Mouse (Mus musculus): ENCODE measurements around the gene Cerk. TPM values are rescaled to one million over a fixed set of nuclear protein-coding genes. Genes with fewer than 3 reads are reported as not detected.
"Not testable (repeated sequence)": the region's sequence is repeated elsewhere in the genome, so short reads cannot be mapped to it uniquely, and the experiment has no call there.

Gene Cerk
- polyA plus RNA-seq, 1 experiment from 2014 or later = 4.1 TPM

DNA sequence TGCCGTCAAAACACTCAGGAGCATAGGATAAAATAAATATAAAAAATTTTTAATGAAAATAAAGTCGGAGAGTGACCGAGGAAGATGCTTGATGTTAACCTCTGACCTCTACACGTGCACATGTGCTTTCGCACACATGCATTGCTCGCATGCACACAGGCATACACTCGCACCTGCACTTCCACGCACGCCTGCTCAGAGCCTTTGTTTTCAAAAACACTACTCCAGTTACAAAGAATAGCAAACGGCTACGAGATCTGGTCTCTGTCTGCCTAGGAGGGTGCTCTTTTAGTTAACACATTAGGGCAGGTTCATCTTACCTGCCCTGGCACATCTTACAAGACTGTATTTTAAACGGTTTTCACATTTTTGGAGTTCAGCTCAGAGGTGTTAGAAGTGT is 14.6 kb downstream of the Cerk start:
- Histone ChIP-seq H3K9ac (no peak overlapping the region), H3K27me3 (no peaks in the 10 kb centered on the region), H3K27ac (replicated peaks) (no peak overlapping the region), H3K9me3 (replicated peaks) (no peaks in the 10 kb centered on the region), H3K4me2 (no peak overlapping the region), H3K4me3 (replicated peaks) (no peak overlapping the region), H3K36me3 (replicated peaks) (no peaks in the 10 kb centered on the region), H3K4me1 (replicated peaks) (peaks cover 22% of the 10 kb centered on the region; the same call in 1 of the 2 replicates)
- WGBS (ENCODE audit: insufficient replicate concordance) = 74% methylated on average over 12 of the region's 12 CpGs
- ATAC-seq (ENCODE audit: insufficient read depth) = no peak

DNA sequence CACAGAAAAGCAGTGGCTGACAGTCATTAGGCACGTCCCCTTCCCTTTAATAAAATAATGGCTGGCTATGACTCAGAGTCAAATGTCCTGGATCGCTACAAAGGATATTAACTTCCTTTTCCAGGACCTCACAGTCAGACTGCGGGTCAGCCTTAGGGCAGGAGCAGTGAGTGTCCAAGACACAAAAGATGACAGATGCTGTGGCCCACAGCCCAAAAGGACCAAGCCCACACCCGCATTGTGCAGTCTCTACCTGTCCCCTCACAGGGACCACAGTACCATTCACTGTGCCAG is 16.2 kb downstream of the Cerk start:
- 60% methylated on average over 4 of the region's 4 CpGs for WGBS (ENCODE audit: insufficient replicate concordance)
- no peak for ATAC-seq (ENCODE audit: insufficient read depth)
- Histone ChIP-seq H3K4me2 (no peak overlapping the region), H3K36me3 (replicated peaks) (no peaks in the 10 kb centered on the region), H3K27ac (replicated peaks) (0 out of 2 replicates have a peak overlapping the region, but pooled peaks have one; percentile 45), H3K4me1 (replicated peaks) (peaks cover 12% of the 10 kb centered on the region; the same call in 1 of the 2 replicates), H3K9me3 (replicated peaks) (no peaks in the 10 kb centered on the region), H3K9ac (no peak overlapping the region), H3K27me3 (no peaks in the 10 kb centered on the region), H3K4me3 (replicated peaks) (no peak overlapping the region)

DNA sequence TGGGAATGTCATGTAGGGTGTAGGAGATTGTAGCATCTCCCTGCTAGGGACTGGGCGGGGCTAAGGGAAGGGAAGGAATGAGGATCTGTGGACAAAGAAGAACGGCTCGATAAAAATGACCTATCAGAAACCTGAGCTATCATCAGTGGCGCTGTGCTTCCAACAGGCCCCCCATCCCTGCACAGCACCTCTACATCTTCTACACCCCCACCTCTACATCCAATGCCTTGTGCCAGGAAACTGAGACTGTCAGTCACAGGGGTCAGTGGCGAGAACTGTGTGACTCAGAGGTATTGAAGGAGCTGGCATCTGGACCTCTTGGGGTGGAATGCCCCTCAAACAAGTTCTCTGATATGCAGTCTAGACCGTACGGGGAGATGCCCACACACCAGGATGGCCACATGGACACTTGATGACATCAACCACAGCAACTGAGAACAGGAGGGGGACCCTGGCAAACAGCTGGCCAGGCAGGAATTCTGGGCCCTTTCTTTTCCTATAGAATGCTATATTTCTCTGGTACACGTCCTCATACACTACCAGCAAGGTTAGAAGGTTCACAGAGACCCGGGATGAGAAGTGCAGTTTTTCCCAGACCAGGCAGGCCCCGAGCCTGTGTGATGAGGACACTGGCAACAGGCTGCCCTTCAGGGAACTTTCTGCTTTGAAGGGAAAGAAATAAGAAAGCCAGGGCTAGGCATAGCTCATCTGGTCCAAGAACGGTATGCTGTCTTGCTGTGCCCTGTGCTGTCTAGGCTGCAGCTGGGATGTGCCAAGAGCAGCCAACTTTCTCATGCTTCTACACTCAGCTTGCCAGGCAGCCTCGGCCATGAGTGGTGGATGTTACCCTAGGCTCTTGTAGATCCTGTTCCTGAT is 16.8 kb downstream of the Cerk start:
- no peaks in the 10 kb centered on the region for H3K27me3 ChIP-seq
- 0 out of 2 replicates have a peak, but pooled peaks cover 10% of the 10 kb centered on the region for H3K4me1 ChIP-seq (replicated peaks)
- no peaks in the 10 kb centered on the region for H3K9me3 ChIP-seq (replicated peaks)
- 57% methylated on average over 12 of the region's 12 CpGs for WGBS (ENCODE audit: insufficient replicate concordance)
- 0 out of 2 replicates have a peak overlapping the region, but pooled peaks have one; percentile 45 for H3K27ac ChIP-seq (replicated peaks)
- no peak overlapping the region for H3K9ac ChIP-seq
- H3K4me2 ChIP-seq = no peak overlapping the region
- ATAC-seq (ENCODE audit: insufficient read depth) = no peak
- no peaks in the 10 kb centered on the region for H3K36me3 ChIP-seq (replicated peaks)
- no peak overlapping the region for H3K4me3 ChIP-seq (replicated peaks)

DNA sequence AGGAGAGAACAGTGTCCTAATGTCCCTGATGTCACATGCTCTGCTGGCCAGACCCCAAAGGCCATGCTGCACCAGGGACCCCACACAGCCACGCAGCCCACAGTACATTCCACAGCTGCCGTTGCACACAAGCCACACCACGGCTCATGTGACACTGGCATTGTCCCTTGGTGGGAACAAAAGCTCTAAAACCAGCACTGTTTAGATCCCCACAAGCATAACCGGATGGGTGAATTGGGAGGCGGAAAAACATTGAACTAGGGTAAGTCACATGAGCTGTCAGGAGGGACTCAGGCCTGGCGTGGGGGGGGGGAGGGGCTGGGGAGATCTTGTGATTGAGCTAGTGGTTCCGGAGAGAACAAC is 17.5 kb downstream of the Cerk start:
- Histone ChIP-seq H3K9ac (no peak overlapping the region), H3K27me3 (no peaks in the 10 kb centered on the region), H3K9me3 (replicated peaks) (no peaks in the 10 kb centered on the region), H3K27ac (replicated peaks) (no peak overlapping the region), H3K4me3 (replicated peaks) (no peak overlapping the region), H3K4me2 (no peak overlapping the region), H3K4me1 (replicated peaks) (0 out of 2 replicates have a peak, but pooled peaks cover 3% of the 10 kb centered on the region), H3K36me3 (replicated peaks) (no peaks in the 10 kb centered on the region)
- peak; percentile 23; the same call in 1 of the 2 replicates for ATAC-seq (ENCODE audit: insufficient read depth)
- WGBS (ENCODE audit: insufficient replicate concordance) = 44% methylated on average over 7 of the region's 7 CpGs

DNA sequence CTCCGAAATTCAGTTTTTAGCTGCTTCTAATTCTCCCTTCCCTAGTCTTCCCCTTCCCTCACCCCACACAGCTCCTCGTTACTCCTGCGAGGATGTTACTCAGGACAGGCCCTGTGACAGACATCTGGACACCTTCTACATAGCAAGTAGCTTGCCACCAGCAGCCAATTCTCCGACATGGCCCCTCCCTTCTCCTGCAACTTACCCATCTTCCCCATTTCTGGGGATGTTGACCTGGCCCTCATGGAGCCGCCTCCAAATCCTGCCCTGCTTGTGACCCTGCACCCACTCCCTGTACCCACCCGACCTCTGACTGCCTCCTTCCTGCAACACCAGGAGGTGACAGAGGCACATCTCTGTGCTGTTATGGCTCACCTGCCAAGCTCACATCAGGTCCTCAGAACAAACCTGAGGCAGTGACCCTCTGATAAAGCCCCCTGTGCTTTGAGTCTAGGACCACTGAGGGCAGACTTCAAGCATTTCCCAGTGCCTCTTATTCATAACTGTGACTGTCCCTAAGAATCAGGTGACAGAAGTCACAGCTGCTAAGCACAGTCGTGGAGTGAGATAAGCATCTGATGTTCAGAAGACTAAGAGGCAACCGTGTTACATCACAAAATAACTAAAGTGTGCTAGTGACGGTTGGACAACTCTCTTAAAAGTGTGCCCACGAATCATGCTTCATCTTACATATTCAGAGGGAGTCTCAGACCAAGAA is 18.0 kb downstream of the Cerk start:
- 48% methylated on average over 10 of the region's 10 CpGs for WGBS (ENCODE audit: insufficient replicate concordance)
- H3K27ac ChIP-seq (replicated peaks) = no peak overlapping the region
- no peaks in the 10 kb centered on the region for H3K27me3 ChIP-seq
- no peak overlapping the region for H3K4me2 ChIP-seq
- H3K4me1 ChIP-seq (replicated peaks) = no peaks in the 10 kb centered on the region
- ATAC-seq (ENCODE audit: insufficient read depth) = no peak
- no peaks in the 10 kb centered on the region for H3K36me3 ChIP-seq (replicated peaks)
- no peaks in the 10 kb centered on the region for H3K9me3 ChIP-seq (replicated peaks)
- H3K4me3 ChIP-seq (replicated peaks) = no peak overlapping the region
- H3K9ac ChIP-seq = no peak overlapping the region

DNA sequence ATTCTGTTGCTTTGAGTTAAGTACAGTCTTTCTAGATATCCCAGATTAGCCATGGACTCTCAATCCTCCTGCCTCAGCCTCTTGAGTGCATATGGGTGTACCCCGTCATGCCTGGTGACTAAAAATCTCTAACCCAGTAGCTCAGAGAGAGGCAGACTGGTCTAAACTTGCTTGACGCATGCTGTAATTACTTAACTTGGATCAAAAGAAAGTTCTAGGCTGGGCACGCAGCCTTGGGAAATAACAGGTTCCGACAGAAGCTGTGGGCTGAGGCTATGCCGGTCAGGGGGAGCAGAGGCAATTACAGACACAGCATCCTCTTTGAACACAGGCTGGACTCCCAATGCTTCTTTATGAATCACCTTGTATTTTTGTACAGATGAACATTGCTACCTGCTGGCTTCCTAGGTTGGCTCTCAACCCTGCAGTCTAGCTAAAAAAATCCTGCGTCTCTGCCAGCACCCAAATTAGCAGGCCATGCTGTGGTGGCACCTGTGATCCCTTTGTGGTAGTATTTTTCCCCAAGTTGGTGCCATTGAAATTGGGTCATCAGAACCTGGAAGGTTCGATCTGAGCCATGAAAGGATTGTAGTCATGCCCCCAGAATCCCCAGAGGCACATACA is 18.8 kb downstream of the Cerk start:
- Histone ChIP-seq H3K9ac (no peak overlapping the region), H3K9me3 (replicated peaks) (no peaks in the 10 kb centered on the region), H3K4me2 (no peak overlapping the region), H3K4me3 (replicated peaks) (no peak overlapping the region), H3K4me1 (replicated peaks) (no peaks in the 10 kb centered on the region), H3K27me3 (no peaks in the 10 kb centered on the region), H3K27ac (replicated peaks) (no peak overlapping the region), H3K36me3 (replicated peaks) (no peaks in the 10 kb centered on the region)
- WGBS (ENCODE audit: insufficient replicate concordance) = 73% methylated on average over 7 of the region's 7 CpGs
- ATAC-seq (ENCODE audit: insufficient read depth) = no peak

DNA sequence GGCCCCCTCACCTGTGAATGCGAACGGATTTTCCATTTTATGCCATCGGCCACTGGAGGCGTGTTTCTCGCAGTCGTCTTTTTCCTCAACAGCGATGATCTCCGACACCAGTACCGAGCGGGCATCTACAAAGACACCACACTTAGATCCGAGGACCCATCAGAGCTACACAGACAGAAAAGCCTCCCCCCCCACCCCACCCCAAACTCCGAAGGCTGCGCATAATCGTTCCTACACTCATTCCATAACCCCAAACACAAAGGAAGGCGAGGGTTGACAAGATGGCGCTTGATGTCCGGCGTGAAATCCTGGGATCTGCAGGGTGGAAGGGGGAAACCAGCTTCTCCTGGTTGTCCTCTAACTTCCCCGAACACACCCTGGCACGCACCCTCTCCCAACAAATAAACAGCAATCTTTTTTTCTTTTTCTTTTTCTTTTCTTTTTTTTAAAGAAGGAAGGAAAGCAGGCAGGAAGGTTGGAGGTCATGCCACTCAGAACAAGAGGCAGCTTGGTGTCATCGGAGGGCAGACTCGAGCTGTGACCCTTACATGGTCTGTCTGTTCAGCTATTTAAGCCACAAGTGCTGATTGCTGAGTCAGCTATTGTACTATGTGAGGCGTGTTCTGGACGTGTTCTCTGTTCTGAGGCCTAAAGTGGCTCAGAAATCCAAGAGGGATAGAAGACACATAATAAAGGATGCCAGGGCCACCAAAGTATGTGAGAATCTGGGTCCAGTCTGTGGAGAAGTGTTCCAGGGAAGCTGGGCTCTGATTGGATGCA is 19.9 kb downstream of the Cerk start:
- no peaks in the 10 kb centered on the region for H3K36me3 ChIP-seq (replicated peaks)
- 80% methylated on average over 24 of the region's 24 CpGs for WGBS (ENCODE audit: insufficient replicate concordance)
- H3K9me3 ChIP-seq (replicated peaks) = no peaks in the 10 kb centered on the region
- no peaks in the 10 kb centered on the region for H3K4me1 ChIP-seq (replicated peaks)
- no peak overlapping the region for H3K9ac ChIP-seq
- no peak overlapping the region for H3K4me3 ChIP-seq (replicated peaks)
- H3K27me3 ChIP-seq = no peaks in the 10 kb centered on the region
- ATAC-seq (ENCODE audit: insufficient read depth) = no peak
- H3K27ac ChIP-seq (replicated peaks) = no peak overlapping the region
- no peak overlapping the region for H3K4me2 ChIP-seq

DNA sequence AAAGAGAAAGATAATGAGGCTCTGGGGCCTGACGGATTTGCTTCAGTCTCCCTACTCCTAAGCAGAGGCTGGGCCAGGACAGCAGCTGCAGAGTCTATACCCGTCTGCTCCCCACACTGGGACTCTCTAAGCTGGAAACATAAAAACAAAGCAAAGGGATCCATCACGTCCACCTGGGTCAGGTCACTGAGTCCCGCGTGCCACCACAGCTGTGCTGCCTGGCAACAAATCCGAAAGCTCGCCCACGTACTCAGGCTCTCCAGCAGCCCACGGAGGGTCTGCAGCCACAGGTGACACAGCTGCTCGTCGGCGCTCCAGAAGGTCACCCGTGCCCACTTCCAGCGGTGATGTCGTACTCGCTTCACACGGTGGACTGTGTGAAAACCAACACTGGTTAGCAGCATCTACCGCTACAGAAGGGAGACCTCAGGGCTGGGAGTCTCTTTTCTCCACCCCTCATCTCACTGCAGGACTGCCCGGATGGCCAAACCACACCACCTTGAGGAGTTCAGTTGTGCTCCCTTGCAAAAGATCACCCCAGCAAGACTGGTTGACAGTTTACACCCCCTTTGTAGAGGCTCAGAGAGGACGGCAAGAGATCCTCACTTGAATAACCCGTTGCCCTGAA is 21.1 kb downstream of the Cerk start:
- no peak overlapping the region for H3K4me2 ChIP-seq
- H3K27ac ChIP-seq (replicated peaks) = no peak overlapping the region
- no peak overlapping the region for H3K9ac ChIP-seq
- no peaks in the 10 kb centered on the region for H3K9me3 ChIP-seq (replicated peaks)
- 73% methylated on average over 21 of the region's 21 CpGs for WGBS (ENCODE audit: insufficient replicate concordance)
- ATAC-seq (ENCODE audit: insufficient read depth) = no peak
- no peaks in the 10 kb centered on the region for H3K36me3 ChIP-seq (replicated peaks)
- H3K4me1 ChIP-seq (replicated peaks) = no peaks in the 10 kb centered on the region
- H3K4me3 ChIP-seq (replicated peaks) = no peak overlapping the region
- H3K27me3 ChIP-seq = no peaks in the 10 kb centered on the region

DNA sequence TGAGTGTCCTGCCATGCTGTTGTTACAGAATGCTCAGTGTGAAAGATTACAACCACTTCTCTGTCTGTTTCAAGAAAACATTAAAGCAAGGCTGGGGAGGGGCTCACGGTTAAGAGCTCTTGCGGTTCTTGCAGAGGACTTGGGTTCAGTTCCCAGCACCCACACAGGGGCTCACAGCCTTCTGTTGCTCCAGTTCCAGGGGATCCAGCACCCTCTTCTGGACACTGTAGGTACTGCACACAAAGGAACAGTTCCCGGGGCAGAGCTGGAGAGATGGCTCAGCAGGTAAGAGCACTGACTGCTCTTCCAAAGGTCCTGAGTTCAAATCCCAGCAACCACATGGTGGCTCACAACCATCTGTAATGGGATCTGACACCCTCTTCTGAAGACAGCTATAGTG is 24.1 kb downstream of the Cerk start:
- not testable (repeated sequence) for H3K36me3 ChIP-seq (replicated peaks); H3K27me3 ChIP-seq; ATAC-seq (ENCODE audit: insufficient read depth); H3K27ac ChIP-seq (replicated peaks); H3K4me3 ChIP-seq (replicated peaks); H3K4me1 ChIP-seq (replicated peaks); H3K4me2 ChIP-seq; H3K9me3 ChIP-seq (replicated peaks); H3K9ac ChIP-seq
- 91% methylated on average over 3 of the region's 3 CpGs for WGBS (ENCODE audit: insufficient replicate concordance)

DNA sequence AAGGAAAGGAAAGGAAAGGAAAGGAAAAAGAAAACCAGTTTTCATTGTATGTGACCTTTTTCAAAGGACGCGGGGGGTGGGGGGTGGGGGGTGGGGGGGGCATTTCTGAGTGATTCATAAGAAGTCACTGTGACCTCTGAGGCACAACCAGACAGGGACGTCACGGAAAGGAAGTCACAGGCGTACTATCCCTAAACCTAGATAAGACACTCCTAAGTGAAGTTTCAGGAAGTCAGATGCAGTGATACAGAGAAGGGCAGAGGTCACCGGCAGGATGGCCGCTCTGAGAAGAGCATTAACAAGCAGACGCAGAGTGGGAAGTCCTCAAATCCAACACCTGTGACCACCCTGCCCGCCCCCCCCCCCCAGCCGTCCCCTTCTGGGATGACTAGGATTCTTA is 25.0 kb downstream of the Cerk start:
- H3K9ac ChIP-seq = no peak overlapping the region
- H3K4me3 ChIP-seq (replicated peaks) = no peak overlapping the region
- H3K4me2 ChIP-seq = no peak overlapping the region
- no peak for ATAC-seq (ENCODE audit: insufficient read depth)
- no peaks in the 10 kb centered on the region for H3K27me3 ChIP-seq
- no peaks in the 10 kb centered on the region for H3K4me1 ChIP-seq (replicated peaks)
- 32% methylated on average over 10 of the region's 10 CpGs for WGBS (ENCODE audit: insufficient replicate concordance)
- H3K9me3 ChIP-seq (replicated peaks) = no peaks in the 10 kb centered on the region
- H3K36me3 ChIP-seq (replicated peaks) = no peaks in the 10 kb centered on the region; the same call in 1 of the 2 replicates
- H3K27ac ChIP-seq (replicated peaks) = no peak overlapping the region
